Mouse (Mus musculus) c-Kit-negative CD71-positive TER-119-positive erythroid progenitor cells, embryonic 14.5 days (primary cell): ENCODE data around the gene Il17rd.

Experiments used
- DNase-seq: peaks from one replicate; pipeline ENCODE4 v3.0.0-alpha.2; 2013; ENCODE audit warnings: low read depth, low spot score

Il17rd gene

DNA sequence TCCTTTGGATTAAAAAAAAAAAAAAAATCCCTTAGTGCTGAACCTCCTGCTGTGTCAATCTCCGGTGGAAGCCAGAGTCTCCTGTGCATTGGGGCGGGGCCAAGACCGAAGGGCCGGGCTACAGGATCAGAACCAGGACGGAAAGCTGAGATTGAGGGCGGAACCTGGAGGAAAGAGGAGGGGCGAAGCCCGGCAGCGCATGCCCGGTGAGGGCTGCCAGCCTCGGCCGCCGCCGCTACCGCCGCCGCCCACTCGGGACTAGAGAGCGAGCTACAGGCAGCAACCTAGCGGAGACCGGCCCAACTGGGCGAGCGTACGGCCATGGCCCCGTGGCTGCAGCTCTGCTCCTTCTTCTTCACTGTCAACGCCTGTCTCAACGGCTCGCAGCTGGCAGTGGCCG, at the start of gene Il17rd:
Gene Il17rd (plus strand): TSS at position 159 of the 400 bp plus-strand sequence.
- DNase-seq = no peak

GRCm38 (mm10) chr14:26991622-26992021, 47.1 kb upstream of the Il17rd start:
- no peak for DNase-seq

- DNase-seq = no peak
These were observed 45.3 kb upstream of the Il17rd start for GRCm38 (mm10) chr14:26993427-26993826.

DNA sequence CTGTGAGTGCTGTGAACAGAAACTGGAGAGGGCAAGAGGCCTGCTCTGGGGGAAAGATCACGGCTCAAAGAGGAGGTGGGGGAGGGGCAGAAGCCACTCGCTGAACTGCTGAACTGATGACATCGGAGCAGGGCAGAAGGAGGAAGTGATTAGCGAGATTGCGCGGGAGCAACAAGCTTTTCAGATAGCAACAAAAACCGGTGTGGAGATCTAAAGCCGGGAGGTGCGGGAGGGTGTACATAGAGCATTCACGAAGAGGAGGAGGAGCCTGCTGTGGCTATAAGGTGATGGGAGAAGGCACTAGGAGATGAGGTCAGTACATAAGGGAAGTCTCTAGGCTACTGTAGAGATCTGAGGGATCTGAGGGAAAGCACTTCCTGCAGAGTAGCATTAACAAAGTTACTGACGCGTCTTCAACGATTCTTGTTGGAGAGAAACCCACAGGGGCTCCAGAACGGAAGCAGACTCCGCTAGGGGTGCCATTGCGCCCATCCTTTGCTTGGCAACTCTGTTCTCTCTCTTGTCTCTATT, 44.5 kb upstream of the Il17rd start, which contains the start of gene Hesx1:
Gene Hesx1 (plus strand): TSS at position 206 of the 531 bp plus-strand sequence.
- DNase-seq = no peak

DNA sequence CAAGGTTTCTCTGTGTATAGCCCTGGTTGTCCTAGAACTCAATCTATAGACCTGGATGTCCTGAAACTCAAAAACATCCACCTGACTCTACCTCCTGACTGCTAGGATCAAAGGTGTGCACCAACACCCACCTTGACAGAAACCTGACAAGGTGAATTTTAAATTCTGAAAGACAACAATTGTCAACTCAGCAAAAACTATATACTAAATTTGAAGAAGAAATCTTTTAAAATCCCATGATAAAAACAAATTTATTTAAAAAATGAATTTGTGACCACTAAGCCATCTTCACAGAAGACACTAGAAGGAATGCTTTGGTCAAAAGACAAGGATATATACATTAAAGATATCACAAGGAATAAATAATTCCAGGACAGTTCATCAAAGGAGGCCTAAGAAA, 42.5 kb upstream of the Il17rd start:
- DNase-seq = no peak

- DNase-seq = peak; percentile 12
These were observed 38.4 kb upstream of the Il17rd start for GRCm38 (mm10) chr14:27000386-27000785.

DNA sequence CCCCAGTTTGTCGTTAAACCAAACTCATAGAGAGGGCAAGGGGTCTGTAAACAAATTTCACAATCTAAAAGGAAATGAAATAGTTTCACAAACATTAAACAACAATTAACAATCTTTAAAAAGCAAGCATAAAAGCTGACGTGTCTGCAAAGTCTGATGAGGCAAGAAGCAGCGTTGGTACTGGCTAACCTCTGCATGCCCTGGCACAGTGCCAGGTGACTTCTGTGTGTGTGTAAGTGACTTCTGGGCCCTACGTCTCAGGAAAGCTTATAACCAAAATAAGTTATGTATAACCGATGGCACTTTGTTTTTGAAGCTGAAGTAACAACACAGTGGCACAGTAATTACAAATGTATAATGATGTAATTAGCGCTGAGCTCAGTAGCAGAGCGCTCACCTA, 33.8 kb upstream of the Il17rd start:
- DNase-seq = no peak

DNA sequence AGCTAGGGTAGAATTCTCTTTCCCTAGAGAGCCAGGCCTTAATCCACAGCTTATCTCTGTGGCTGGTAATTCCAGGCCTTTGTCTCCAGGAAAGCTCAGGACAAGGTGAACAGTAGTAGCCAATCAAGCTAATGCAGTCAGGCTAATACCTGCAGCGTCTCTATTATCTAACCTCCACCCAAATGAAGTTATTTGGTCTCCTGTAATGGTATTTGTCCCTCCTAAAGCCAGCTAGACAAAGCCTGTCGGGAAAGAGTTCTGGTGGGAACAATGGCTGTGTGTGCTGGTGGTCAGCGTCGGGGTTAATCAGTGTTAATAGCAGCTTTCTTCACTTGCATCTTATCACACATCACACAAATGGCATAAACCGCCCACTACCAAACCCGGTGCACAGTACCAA, 32.8 kb upstream of the Il17rd start:
- no peak for DNase-seq

DNA sequence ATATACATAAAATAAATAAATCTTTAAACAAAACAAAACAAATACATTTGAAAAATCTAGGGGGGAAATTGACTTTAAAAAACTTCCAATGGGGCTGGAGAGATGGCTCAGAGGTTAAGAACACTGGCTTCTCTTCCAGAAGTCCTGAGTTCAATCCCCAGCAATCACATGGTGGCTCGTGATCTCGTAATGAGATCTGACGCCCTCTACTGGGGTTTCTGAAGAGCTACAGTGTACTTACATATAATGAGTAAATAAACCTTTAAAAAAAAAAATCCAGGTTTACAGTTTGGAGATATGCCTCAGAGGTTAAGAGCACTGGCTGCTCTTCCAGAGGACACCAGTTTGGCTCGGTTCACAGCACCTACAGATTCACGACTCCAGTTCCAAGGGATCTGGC, 27.2 kb upstream of the Il17rd start:
- DNase-seq = no peak

DNA sequence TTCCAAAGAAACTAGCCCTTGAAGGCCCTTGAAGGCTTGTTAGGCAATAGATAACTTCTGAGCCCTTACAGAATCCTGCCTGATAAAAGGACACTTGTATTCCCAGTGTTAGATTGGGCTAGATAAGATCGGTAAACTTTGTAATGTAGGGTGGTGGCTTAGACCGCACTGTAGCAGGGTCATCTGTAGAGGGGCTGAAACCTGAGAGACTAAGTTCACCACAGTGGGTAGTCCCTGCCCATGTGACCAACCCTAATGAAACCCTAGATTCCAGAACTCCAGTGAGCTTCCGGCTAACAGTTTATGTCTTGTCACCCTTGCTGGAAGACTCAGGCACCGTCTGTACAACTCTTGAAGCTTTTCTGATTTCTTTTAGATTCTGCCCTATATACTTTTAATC, 25.1 kb upstream of the Il17rd start:
- no peak for DNase-seq

DNA sequence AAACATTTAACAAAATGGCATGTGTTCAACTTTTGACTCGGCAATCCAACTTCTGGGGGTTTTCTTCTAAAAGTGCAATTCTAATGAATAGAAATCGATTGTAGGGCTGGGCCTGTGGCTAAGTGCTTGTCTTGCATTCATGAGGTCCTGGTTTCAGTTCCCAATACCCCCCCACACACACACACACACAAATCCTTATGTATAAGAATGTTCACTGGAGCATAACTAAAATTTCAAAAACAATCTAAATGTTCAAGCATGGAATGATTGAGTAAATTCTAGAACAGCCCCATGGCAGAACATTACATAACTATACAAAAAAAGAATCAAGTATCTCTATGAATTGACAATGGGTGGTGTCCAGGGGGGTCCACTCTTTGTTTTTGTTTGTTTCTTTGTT, 20.8 kb upstream of the Il17rd start:
- no peak for DNase-seq

- DNase-seq = no peak
These were observed 18.9 kb upstream of the Il17rd start for GRCm38 (mm10) chr14:27019850-27020249.

DNA sequence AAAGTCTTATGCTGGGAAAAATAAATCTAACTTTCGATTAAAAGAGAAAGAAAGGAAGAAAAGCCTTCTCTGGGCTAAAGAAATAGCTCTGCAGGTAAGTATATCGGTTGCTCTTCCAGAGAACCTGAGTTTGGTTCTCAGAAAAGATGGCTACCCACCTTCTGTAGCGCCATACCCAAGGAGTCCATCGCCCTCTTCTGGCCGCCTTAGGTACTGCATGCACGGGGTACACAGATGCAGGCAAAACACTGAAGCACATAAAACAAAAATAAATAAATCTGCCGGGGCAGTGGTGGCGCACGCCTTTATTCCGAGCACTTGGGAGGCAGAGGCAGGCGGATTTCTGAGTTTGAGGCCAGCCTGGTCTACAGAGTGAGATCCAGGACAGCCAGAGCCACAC, 15.9 kb upstream of the Il17rd start:
- no peak for DNase-seq

DNA sequence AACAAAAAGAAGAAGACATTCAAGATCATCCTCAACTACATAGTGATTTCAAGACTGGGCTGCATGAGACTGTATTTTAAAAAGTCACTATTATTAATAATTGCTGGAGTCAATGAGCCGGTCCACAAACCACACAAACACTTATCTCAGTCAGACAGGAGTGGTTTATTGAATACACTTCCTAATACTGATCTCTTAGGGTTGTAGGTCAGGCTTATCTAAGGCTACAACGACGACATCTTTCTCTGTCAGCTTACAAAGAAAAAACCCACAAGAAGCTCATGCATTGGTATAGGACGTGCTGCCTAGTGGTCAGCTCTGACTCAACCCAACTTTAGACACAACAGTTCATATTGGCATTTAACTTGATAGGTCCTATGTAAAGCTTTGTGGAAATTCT, 14.1 kb upstream of the Il17rd start:
- DNase-seq = no peak

GRCm38 (mm10) chr14:27029771-27030173, 9.0 kb upstream of the Il17rd start:
- DNase-seq = peak; percentile 9

- DNase-seq = peak; percentile 25
These were observed 7.6 kb upstream of the Il17rd start for GRCm38 (mm10) chr14:27031142-27031541.

DNA sequence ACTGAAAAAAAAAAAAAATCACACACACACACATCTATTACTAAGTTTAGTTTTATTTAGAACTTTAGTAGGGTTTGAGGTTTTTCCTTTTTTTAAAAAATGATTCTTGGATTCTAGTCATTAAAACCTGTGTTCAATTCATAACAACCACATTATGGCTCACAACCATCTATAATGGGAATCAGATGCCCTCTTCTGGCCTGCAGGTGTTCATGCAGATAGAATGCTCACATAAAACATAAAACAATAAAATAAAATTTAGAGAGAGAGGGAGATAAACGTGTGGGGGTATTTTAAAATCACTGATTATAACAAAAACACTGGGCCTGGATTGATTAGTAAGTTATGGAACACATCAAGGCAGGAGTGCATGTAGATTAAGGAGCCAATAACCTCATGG, 1.2 kb upstream of the Il17rd start:
- no peak for DNase-seq

- no peak for DNase-seq
These were observed 824 bp downstream of the Il17rd start for GRCm38 (mm10) chr14:27039281-27040248.

- DNase-seq = no peak
These were observed 1.7 kb downstream of the Il17rd start for GRCm38 (mm10) chr14:27040451-27040850.

- no peak for DNase-seq
These were observed 3.7 kb downstream of the Il17rd start for GRCm38 (mm10) chr14:27042280-27042983.

DNA sequence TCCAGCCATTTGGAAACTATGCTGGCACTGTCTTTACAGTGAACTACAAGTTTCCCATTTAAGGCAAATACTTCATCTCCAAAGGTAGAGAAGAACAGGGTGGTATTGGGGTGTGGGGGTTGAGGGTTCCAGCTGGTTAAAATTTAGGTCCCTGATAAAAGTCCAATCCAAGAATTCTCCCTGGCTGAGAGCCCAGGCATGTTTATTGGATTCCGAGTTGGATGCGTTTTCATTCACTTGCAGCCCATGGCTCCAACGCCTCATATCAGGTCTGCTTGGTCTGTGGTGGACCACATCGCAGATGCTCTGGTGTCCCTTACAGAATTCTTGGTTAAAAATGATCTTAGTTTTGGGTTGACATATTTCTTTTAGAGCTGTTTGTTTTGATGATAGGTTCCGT, 4.7 kb downstream of the Il17rd start:
- no peak for DNase-seq

DNA sequence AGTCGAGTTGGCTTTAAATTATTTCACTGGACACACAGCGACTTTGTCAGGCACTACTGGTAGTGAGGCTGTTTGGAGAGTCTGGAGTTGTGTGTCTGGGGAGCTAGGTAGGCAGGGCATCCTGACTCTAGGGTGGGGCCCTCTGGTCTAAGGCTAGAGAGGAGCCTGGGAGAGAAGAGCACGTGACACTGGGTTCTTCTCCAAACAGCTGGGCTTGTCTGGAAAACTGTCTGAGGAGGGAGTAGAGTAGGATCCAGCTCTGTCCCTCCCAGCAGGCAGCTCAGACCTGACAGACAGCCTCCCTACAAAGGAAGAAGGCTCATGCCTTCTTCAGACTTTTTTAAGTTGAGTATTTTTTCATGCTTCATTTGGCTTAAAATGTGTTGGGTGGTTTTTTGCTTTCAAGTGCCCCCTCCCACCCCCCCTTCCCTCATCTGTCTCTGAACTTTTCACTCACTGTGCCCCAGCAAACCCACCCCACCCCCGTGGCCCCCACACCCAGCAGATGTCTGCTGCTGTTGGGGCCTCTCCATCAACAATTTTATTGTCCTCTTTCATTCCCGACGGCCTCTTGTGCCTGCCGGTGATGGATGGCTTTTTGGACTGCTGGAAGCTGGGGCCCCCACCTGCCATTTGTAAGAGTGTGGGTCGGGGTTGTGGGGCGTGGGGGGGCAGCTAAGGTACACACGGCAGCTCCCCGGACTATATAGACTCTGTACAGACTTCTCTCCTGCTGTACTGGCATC, 5.7 kb downstream of the Il17rd start:
- DNase-seq = no peak
